Mouse (Mus musculus) ES-E14 (cell line): ENCODE results near the gene 3110021N24Rik. TPM values are rescaled to one million over a fixed set of nuclear protein-coding genes. Genes with fewer than 3 reads are reported as not detected.

ENCODE experiments used
- DNase-seq: peaks from one replicate; pipeline ENCODE4 v3.0.0-alpha.2; 2013; ENCODE audit warnings: low read depth, low spot score
- H3K27ac ChIP-seq: 2 replicates; pipeline ENCODE4 v1.5.1; 2012; ENCODE audit warnings: low read depth, mild to moderate bottlenecking, low read length, moderate library complexity, mixed read lengths; ENCODE audit not compliant: poor library complexity, insufficient read depth, severe bottlenecking
- H3K36me3 ChIP-seq: 2 replicates; pipeline ENCODE4 v1.6.1; 2012; ENCODE audit warnings: mild to moderate bottlenecking, low read length, moderate library complexity, mixed read lengths; ENCODE audit not compliant: control insufficient read depth, poor library complexity, insufficient read depth, severe bottlenecking
- H3K4me1 ChIP-seq, 2 experiments: fragments of 150-350 bp in 1 of 2; sonication (generic) in 1 of 2; 2 replicates each; pipeline ENCODE4 v1.6.1; 2012; ENCODE audit warnings: low read length in 2 of 2, mild to moderate bottlenecking in 1 of 2, mixed read lengths in 1 of 2; ENCODE audit not compliant: control insufficient read depth in 2 of 2, insufficient read depth in 2 of 2, poor library complexity in 1 of 2
- H3K4me3 ChIP-seq, 2 experiments: fragments of 150-350 bp in 1 of 2; sonication (generic) in 1 of 2; 2 replicates each; pipeline ENCODE4 v1.5.1; 2012; ENCODE audit warnings: low read length in 2 of 2, low read depth in 1 of 2, mild to moderate bottlenecking in 1 of 2, mixed read lengths in 1 of 2; ENCODE audit not compliant: insufficient read depth in 1 of 2, poor library complexity in 1 of 2, severe bottlenecking in 1 of 2
- H3K9ac ChIP-seq: 2 replicates; pipeline ENCODE4 v1.6.1; 2012; ENCODE audit warnings: low read depth, mild to moderate bottlenecking, low read length, mixed read lengths; ENCODE audit not compliant: poor library complexity, insufficient read depth, severe bottlenecking
- H3K9me3 ChIP-seq: fragments of 150-350 bp; sonication (generic); 2 replicates; pipeline ENCODE4 v1.6.1; 2012; ENCODE audit warnings: low read depth, mild to moderate bottlenecking, low read length; ENCODE audit not compliant: control insufficient read depth, insufficient read depth
- CHD2 ChIP-seq: IDR thresholded peaks from 2 replicates; pipeline ENCODE4 v1.6.1; 2014; ENCODE audit warnings: mild to moderate bottlenecking, low read depth, low read length, inconsistent platforms
- HCFC1 ChIP-seq: IDR thresholded peaks from 2 replicates; pipeline ENCODE4 v1.6.1; 2012; ENCODE audit warnings: low read length, inconsistent platforms, borderline replicate concordance; ENCODE audit not compliant: insufficient read depth
- MAFK ChIP-seq: IDR thresholded peaks from 2 replicates; pipeline ENCODE4 v1.6.1; 2014; ENCODE audit warnings: mild to moderate bottlenecking, low read depth, low read length, inconsistent platforms; ENCODE audit not compliant: insufficient read depth
- ZC3H11A ChIP-seq: IDR thresholded peaks from 2 replicates; pipeline ENCODE4 v1.6.1; 2012; ENCODE audit warnings: low read depth, mild to moderate bottlenecking, inconsistent platforms, low read length, borderline replicate concordance
- ZNF384 ChIP-seq: IDR thresholded peaks from 2 replicates; pipeline ENCODE4 v1.6.1; 2012; ENCODE audit warnings: low read depth, low read length, inconsistent platforms
- in situ Hi-C, 2 experiments: fragments of 600-800 bp; cut with MboI; formaldehyde crosslinking; loops; one replicate each; pipeline ENCODE4 v1.15.1; 2025; ENCODE audit warnings: low sequenced_read_pairs in 2 of 2, inconsistent platforms in 1 of 2; ENCODE audit not compliant: unreplicated experiment in 2 of 2
- total RNA-seq: library from RNA; depleted of rRNA; stranded (reverse); fragments of 300-350 nt; gene quantifications from 2 replicates; pipeline ENCODE4 v1.2.3, GENCODE M21; 2012

3110021N24Rik gene
- total RNA-seq, 1 experiment: 0.27 TPM

DNA sequence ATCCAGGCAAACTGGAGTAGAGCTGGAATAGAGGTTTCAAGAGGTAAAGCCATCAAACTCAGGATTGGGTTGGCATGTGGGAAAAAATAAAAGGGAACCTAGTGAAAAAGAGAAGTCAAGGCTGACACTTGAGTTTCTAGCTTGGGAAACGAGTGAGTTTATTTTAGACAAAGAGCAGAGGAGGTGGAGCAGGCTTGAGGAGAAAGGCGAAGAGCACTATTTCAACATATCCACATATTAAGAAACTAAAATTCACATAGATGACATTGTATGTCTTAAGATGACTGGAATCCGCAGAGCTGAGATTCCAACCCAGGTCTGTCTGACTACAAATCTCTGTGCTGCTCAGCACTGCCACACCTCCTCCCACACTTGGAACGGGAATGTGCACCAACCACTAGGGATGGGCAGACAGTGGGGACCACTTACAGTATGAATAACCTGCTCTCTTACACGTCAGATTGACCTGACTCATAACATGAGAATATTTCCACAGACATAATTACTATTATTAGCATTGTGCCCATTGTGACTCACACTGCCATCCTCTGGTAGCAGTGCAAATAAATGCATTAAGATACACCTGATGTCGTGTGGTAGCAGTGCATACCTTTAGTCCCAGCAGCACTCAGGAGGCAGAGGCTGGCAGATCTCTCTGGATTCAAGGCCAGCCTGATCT, 69.9 kb downstream of the 3110021N24Rik start:
- Histone ChIP-seq H3K4me3 (no peak overlapping the region), H3K9me3 (no peaks in the 10 kb centered on the region), H3K4me1 (no peaks in the 10 kb centered on the region), H3K27ac (no peak overlapping the region), H3K9ac (no peak overlapping the region), H3K36me3 (no peaks in the 10 kb centered on the region)
- DNase-seq: no peak
- no peak for TF ChIP-seq HCFC1
- no peak for TF ChIP-seq MAFK
- no peak for TF ChIP-seq ZNF384
- TF ChIP-seq CHD2: no peak
- no peak for TF ChIP-seq ZC3H11A
- in situ Hi-C loops: no loop called here

DNA sequence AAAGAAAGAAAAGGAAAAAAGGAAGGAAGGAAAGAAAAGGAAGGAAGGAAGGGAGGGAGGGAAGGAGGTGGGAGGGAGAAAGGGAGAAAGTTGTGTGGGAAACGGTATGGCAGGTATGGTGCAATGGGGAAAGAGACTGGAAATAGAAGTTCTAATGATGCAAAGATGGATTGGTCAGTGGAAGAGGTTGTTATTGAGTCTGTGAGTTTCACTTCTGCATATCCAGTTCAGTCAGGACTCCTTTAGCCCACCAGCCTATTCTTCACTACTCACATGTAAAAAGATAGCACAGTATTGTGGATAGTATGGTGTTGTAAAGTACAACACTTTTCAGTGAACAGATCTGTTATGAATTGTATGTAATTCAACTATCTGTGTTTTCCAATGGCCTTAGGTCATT, 71.1 kb downstream of the 3110021N24Rik start:
- Histone ChIP-seq H3K9me3 (no peaks in the 10 kb centered on the region), H3K36me3 (no peaks in the 10 kb centered on the region), H3K9ac (no peak overlapping the region), H3K4me1 (no peaks in the 10 kb centered on the region), H3K27ac (no peak overlapping the region), H3K4me3 (no peak overlapping the region)
- TF ChIP-seq ZNF384 (no peak), MAFK (no peak), CHD2 (no peak), ZC3H11A (no peak), HCFC1 (no peak)
- in situ Hi-C loops: no loop called here
- DNase-seq: no peak

DNA sequence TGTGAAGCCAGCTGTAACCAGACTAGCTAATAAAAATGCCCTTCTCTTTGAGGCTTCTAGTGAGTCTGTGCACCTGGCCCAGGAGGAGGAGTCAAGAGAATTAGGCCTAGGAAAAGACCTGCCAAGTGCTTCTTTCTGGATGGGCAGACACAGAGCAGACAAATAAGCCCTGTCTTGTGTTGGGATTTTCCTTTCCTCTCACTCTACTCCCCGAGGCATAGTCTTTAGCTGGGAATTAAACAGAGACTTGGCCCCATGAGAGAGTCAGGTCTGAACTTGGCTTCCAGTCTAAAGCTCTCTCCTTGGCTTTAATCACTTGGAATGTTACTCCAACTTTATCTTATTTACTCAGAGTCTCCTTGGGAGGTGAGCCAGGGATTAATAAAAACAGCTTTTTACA, 74.5 kb downstream of the 3110021N24Rik start:
- Histone ChIP-seq H3K4me1 (peaks cover 0 to 3% of the 10 kb centered on the region in 2 experiments; a peak in 2 of 4 replicates), H3K4me3 (no peak overlapping the region), H3K27ac (no peak overlapping the region), H3K9me3 (no peaks in the 10 kb centered on the region), H3K36me3 (no peaks in the 10 kb centered on the region), H3K9ac (no peak overlapping the region)
- no peak for DNase-seq
- TF ChIP-seq CHD2 (no peak), ZC3H11A (no peak), HCFC1 (no peak), ZNF384 (no peak), MAFK (no peak)
- in situ Hi-C loops: no loop called here

DNA sequence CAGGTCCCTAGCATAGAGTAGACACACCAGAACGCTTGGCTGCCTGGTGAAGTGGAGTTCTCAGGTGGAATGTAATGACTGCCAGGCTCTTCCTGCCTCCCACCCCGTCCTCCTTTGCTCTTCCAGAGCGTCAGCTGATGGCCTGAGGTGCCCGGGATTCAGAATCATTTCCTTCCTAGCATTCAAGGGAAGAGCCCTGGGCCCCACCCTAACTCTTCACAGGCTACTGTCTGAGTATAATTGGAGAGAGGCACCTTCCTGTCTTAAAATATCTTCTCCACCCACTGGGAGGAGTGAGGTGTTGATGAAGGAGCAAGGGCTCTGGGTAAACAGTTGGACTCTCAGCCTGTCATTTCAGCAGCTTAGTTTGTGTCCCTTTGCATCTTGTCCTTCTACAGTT, 77.3 kb downstream of the 3110021N24Rik start:
- H3K36me3 ChIP-seq: no peaks in the 10 kb centered on the region
- peaks cover 0 to 3% of the 10 kb centered on the region in 2 experiments; a peak in 2 of 4 replicates for H3K4me1 ChIP-seq
- no peaks in the 10 kb centered on the region for H3K9me3 ChIP-seq
- H3K9ac ChIP-seq: no peak overlapping the region
- H3K27ac ChIP-seq: no peak overlapping the region; the same call in 1 of the 2 replicates
- no peak for TF ChIP-seq MAFK
- TF ChIP-seq HCFC1: no peak
- TF ChIP-seq CHD2: no peak
- TF ChIP-seq ZC3H11A: no peak
- TF ChIP-seq ZNF384: no peak
- peak; percentile 53 for DNase-seq
- H3K4me3 ChIP-seq: no peak overlapping the region
- in situ Hi-C loops: no loop called here
